Mouse (Mus musculus) adrenal gland, postnatal 10 days (tissue): ENCODE measurements around the gene Tspan15. TPM values are rescaled to one million over a fixed set of nuclear protein-coding genes. Genes with fewer than 3 reads are reported as not detected.

ENCODE experiments used
- DNase-seq: peaks from one replicate; pipeline ENCODE4 v3.0.0; 2021; ENCODE audit warnings: mixed read lengths
- total RNA-seq, 2 experiments: library from RNA; stranded (reverse); gene quantifications; 2 replicates each; pipeline ENCODE4 v1.2.3; 2021

Gene Tspan15
- total RNA-seq, 2 experiments from 2014 or later: 16.4 to 23.6 TPM

DNA sequence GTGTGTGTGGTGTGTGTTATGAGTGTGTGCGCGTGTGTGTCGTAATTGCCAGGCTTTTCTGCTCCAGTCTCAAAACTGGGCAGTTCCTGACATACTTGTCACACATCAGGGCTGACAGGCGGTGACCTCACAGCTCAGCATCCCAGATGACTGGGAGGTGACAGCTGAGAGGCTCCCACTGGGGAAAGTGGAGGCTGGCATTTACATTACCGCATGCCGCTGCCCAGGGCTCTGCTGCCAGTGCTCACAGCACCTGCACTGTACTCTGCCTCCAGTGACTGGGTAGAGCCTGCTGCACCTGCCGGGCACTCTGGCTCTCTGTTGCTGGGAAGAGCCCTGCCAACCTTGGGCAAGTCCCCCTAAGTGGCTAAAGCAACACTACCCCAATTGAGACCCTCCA is 40.2 kb downstream of the Tspan15 start:
- no peak for DNase-seq

DNA sequence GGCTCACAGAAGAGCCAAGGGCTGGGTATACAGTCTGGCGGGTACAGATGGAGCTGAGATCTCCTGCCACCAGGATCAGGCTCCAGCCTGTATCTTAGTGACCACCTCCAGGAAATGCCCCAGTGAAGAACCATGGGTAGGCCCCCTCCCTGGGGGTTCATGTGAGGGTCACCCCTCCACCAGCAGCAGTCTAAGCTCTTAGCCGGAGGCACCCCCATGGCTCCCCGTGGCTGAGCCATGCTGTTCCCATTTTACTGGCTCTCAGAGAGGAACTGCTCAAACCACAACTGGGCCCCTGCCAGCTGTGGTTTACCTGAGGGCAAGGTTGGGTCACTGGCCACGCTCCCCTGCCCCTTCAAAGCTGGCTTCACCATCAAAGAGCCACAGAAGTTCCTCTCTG is 41.1 kb downstream of the Tspan15 start:
- peak; percentile 30 for DNase-seq

DNA sequence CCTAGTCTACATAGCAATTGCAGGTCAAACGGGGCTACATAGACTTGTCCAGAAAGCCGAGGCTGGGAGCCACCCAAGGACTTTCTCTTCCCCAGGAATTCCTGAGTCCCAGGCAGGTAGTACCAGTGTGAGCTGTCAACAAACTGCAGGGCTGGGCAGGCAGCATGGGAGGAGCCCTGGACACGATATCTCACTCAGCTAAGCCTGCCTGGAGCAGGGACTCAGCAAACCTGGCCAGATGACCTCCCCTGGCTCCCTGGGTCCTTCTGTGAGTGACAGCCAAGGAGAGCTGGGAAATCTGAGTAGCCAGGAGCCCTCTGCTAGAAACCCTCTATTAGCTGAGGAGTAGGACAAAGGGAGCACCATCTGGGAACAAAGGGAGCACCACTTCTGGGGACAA is 41.7 kb downstream of the Tspan15 start:
- peak; percentile 13 for DNase-seq

DNA sequence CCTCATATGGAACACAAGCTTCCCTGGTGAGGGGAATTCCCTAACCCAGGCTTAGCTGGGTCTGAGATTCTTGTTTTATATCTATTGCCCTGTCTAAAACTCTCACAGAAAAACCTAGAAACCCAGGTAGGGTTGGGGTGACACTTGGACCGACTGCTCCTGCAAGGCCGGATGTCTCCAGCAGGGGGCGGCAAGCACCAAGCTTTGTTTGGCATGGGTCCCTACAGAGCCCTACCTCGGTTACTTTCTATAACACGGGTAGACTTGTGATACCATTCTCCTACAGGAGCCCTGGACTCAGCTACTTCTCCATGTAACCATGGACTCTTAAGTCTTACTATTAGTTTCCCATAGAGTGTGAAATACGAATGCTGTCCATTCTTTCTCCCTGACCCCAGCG is 44.2 kb downstream of the Tspan15 start:
- DNase-seq: peak; percentile 94

DNA sequence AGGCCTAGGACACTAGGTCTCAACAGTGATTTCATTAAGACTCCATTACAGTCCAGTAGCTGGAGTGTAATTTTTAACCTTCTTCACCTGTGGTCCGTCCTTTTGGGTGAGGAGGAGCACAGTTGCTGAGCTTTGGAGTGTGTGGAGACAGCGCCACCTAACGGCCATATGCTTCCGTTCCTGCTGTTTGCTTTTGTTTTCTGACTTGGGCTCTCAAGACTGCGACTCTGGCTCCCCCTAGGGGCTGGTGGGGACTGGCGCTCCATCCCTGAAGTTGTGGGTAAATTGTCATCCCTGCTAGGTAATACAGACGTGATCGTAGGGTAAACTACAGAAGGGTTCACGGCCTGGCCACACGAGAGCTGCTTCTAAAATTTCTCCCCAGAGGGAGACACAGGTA is 48.0 kb downstream of the Tspan15 start:
- peak; percentile 95 for DNase-seq

DNA sequence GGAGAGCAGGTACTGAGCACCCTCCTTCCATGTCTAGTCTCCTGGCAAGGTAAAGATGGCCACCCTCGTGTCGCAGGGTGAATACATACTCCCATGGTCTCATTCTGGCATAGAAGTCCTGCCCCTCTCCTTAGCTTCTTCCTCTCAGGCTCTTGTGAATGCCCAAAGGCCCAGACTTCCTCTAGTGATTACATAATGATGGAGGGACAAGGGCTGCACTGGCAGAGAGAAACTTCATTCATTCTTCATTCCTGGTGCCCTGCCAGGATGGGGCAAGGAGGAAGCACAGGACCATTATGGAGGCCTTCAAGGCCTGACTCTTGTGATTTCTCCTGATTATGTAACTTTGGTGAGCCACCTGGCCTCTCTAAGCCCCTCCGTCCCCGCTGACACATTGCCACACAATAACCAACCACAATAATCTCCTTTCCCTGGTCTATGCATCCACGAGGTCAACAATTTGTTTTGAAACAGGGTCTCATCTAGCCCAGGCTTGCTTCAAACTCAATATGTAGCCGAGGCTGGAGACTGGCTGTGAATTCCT is 48.5 kb downstream of the Tspan15 start:
- DNase-seq: no peak

DNA sequence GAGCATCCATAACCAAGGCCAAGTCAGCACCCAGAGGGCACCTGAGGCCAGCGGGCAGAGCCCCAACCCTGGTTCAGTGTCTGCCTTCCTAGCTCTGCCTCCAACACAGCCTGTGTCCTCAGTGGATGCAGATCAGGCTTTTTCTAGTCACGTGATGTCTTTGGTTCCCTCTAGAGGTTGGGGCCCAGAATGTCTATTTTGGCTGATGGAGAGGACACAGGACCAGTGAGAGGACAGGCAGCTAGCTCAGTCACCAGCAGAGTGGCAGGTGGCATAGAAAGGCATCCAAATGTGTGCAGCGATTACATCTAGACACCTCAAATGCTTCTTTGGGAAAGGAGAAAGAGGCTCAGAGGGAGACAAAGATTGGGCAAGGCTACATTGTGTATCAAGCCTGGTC is 49.4 kb downstream of the Tspan15 start:
- no peak for DNase-seq

DNA sequence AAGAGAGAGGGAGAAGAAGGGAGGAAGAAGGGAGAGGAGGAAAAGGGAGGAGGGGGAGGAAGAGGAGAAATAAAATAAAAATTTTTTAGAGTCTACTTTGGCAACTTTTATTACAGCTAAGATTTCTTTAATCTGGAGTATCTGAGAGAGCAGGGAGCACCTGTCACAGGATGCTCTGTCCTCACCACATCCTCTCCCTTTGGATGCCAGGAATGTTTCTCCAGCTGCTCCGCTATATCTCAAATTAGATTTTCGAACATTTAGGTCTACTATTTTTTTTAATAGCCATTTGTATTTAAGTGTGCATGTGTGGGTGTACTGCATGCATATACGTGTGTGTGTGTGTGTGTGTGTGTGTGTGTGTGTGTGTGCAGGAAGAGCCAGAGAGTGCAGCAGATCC is 51.1 kb downstream of the Tspan15 start:
- DNase-seq: no peak

DNA sequence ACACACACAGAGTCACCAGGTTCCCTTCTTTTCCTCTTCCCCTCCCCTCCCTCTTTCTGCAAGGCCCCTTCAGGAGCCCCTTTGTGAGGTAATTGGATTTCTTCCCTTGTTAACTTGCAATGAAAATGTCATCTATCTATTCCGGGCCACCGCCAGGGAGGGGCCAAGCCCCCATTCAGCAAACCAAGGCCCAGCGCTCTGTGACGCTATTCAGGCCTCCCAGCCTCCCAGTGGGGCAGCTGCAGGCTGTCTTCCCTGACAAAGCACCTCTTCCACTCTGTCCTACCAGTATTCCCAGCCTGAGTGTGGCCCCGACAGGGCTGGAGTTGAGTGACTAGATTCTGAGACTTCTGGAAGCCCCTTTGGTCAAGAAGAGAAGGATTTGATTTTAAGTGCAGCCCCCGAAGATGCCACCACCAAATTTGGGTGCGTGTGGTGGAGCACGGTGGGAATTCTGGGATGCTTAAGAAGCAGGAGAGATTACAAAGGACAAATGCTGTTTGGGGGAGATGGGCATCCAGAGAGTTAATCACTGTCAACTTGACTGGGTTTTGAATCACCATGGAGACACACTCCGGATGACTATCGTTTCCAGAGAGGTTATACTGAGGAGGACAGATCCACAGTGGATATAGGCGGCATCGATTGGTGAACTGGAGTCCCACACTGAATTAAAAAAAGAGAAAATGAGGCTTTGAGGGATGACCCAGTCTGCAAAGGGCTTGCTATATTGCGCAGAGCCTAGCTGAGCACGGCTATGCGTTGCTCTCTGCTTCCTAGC is 56.3 kb downstream of the Tspan15 start:
- no peak for DNase-seq

DNA sequence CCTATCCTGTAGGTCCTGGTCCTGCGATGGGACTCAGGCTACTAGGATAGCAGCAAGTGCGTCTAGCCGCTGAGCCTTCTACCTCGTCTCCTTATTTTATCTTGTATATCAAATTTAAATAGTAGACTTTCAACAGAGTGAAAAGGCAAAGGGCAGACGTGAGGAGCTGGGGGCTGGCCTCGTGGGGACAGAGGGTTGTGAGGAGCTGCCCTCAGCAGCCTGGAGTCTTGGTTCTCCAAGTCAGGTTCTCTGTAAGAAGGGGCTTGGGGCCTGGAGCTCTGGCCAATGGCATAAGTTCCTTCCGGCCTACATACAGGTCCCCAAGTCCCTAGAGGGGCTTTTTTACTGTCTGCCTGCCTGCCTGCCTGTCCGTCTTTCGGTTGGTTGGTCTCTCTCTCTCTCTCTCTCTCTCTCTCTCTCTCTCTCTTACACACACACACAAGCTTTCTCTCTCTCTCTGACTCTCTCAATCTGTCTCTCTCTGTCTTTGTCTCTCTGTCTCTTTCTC is 57.1 kb downstream of the Tspan15 start:
- no peak for DNase-seq

DNA sequence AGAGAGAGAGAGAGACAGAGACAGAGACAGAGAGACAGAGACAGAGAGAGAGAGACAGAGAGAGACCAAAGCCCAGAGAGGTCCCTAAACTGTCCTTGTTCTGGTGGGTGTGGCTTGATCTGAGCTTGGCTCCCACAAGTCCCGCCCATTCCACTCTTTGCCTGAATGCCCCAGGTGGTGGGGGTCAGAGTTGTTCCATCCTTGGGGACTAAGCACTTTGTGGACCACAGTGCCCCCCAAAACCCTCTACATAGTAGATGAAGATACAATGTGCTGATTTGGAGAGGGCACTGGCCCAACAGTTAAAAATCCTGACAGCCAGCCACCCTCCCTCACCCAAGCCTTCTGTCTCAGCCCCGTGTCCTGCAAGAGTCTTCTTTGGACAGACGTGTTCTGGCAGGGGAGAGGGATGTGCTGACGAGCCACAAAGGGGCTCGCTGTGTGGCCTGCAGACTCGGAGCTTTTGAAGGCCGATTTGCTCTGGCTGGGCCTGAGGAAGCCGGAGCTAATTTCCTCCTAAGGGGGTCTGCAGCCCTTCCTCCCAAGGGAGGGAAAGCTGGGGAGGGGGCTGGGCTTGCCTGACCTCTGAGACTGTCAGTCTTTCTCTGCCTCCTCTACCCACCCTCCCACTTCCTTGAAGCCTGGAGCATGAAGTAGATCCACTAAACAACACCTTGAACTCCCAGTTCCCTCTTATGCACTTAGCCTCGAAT is 58.1 kb downstream of the Tspan15 start:
- DNase-seq: no peak

DNA sequence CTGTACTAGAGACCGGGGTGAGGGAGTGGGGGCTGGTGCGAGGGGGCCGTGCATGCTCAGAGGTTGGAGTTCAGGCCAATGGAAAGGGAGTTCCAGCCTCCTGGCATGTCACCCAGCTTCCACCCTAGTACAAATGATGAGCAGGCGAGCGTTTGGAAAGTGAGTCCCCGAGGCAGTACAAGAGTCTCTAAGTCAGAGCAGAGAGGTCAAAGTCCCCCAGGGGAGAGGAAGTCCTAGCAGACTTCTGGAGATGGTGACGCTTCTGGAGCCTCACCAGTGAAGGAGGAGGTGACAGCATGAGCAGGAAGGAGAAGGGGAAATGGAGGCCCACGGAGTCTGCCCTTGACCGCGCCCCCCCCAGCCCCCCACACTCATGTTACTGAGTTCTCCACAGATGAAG is 68.6 kb downstream of the Tspan15 start:
- DNase-seq: no peak

DNA sequence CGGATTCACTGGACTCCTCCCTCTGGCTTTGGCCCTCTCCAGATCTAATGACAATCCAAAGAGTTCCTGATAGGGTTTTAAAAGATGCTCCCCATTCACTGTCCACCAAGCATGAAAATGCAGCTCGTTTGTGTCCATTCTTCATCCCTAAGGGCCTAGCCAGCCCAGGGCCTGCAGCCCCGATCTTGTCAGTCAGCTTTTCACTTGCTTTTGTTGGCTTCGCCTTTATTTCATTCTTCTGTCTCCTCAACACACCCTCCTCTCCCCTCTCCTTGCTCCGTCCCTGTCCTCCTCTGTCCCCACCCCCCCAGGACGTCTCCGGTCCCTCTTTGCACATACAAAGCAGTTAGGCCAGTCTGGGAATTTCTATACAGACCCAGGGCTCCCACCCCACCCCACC is 81.1 kb downstream of the Tspan15 start:
- DNase-seq: no peak

DNA sequence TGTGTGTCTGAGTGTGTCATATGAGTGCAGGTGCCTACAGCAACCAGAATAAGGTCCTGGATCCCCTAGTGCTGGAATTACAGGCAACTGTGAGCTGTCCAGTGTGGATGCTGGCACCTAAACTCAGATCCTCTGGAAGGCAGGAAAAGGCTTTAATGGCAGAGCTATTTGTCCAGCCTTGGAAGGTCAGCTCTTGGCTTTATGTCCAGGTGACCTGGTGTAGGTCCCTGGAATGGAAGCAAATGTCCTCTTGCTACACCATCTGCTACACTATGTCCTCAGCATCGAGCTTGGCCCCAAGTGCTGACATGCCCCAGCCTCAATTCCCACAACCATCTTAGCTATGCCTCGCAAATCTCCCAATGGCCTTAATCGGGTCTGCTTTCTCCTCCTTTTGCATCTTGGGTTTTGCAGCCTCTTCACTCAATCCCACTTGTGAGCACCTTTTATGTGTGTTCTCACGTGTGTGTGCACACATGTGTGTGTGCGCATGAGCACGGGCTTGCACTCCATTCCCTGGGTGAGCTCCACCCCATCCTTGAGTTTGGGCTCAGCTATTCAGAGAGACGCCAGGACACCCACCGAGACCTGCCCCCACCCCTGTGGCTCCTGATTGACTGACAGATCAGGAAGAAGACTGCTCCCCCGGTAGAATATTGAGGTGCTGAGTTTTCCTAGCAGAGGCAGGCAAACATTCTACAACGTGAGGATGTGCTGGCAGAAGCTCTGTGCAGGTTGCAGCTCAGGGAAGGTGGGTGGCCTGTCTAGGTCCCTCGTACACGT is 83.4 kb downstream of the Tspan15 start:
- DNase-seq: no peak

DNA sequence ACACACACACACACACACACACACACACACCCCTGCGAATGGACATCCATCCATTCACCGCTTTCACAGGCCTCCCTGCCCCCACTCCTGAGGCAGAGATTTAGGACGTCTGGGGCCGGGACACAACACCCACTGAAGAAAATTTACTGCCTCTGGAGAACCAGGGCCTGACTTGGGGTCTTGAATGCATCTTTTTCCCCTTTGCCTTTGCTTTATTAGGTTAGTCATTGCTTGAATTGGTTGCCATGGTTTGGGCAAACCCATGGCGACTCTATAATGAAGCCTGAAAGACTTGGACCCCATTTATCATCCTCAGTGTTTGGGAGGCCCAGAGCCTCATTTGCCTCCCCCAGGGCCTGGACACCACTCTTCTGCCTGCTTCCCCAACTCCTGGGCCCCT is 85.1 kb downstream of the Tspan15 start:
- no peak for DNase-seq

DNA sequence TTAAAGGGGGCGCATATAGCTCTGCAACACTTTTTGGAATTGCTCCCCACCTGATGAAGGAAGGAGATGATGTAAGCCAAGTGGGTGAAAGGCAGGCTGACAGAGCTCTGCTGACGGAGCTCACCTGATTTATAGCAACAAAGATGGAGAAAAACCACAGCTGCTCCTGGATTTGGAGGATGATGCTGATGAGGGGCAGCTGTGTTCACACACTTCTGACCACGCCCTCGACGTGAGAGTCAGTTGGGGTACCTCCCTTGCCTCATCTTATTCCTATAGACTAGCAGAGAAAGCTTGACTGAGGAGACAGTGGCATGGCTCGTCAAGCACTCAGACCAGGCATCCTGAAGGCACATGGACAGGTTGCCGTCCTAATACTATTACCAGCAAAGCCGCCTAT is 87.2 kb downstream of the Tspan15 start, which contains the start of gene Fam241b:
TSS of gene Fam241b (minus strand) at position 101 of the 400 bp plus-strand sequence.
- no peak for DNase-seq

DNA sequence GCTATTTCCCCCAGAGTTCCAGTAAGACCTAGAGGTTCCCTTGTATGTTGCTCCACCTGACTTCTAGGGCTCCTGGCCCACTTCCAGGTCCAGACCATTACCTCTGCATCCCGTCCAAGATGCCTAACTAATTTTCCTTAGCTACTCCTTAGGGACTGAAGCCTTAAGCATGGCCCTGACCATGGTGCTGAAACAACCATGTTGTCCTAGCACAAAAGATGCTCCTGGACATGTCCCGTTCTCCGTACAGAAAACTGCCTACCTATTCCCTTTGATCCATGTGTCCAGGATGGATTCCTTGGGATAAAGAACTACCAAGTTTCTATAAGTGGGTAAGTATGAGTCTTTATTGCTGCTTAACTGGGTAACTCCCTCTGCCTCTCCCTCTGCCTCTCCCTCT is 93.0 kb downstream of the Tspan15 start:
- DNase-seq: peak; percentile 60

DNA sequence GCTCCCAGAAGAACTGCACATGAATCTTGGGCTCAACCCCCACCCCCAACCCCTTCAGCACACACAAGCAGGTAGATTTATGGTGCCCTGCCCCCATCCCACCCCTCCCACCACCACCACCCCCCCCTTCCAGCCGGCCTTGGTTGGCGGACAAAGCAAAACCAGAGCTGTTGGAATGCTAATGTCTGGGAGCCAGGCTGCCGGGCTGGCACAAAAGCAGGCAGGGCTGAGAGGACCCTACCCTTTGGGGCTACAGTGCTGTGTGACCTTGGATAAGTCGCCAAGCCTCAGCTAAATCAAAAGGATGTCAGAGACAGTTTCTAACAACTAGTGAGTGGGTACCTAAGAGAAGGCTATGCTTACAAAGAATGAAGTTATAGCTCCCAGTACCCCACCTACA is 93.9 kb downstream of the Tspan15 start:
- no peak for DNase-seq

DNA sequence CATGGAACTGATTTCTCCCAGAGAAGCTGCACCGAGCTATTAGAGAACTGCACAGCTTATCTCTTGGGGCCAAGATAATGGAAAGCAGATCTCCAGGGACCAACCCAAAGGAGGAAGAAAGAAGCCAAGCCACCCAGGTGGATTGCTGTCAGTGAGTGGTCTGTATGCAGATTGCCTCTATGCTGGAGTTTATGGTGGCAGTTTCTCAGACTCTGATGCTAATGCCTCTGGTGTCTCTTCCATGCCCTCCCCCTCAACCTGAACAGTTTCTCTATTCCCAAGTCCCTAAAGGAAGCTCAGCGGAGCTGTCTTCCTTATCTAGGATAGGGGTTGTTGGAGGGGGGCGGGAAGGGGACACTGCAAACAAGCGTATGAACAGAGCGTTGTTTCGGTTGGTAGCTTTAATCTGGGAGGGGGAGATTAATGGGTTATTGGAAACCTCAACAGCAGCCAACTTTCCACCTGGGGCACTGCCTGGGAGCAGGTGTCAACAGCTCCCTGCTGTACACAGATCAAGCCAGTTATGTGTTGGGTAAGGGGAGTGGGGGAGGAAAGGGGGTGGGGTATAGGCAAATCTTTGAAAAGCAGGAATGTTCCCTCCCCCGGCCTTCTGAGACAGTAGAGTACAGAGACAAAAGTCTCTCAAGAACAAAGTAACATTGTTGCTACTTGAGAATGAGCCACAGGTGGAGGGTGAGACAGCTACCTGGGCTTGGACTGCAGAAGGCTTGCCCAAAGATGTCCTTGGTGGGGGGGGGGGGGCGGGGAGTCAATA is 95.2 kb downstream of the Tspan15 start:
- DNase-seq: no peak
